Mouse (Mus musculus) thymus, postnatal 10 days (tissue): ENCODE measurements around the gene Adamts4.
A peak's percentile ranks its signal among the peaks of the same experiment; 100 is the strongest.
"Not testable (repeated sequence)": the region's sequence is repeated elsewhere in the genome, so short reads cannot be mapped to it uniquely, and the experiment has no call there.

Experiments used
- DNase-seq, 2 experiments: peaks; one replicate each; pipeline ENCODE4 v3.0.0; 2021; ENCODE audit warnings: low spot score in 2 of 2

Adamts4 gene

DNA sequence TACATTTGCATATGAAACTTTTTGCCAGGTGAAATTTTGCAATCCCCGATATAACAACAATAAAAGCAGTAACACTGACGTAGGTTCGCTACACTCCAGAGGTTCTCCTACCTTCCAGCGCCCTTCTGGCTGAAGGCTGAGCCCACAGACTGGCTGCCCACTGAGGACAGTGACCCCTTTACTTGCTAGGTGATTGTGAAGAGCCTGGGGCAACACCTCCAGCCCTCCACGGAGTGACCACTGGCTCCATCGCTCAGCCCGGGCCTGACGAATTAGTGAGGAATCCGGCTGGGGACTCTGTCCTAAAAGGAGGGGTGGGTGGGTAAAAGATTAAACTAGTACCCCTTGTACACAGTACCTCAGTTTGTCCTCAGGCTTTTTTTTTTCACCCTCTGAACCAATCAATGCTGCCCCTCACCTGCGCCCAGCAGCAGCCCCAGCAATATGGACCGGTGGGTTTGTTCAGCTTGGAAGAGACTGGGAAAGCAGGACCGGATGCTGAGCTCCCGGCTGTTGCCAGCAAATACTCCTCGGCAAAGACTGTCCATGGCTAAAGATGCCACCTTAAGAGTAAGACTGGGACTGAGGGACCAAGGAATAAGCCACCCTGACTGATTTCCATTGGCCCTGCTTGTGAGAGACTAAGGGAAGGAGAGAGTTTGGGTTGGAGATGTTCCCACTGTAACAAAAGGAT, 28.9 kb downstream of the Adamts4 start:
- no peak for DNase-seq

DNA sequence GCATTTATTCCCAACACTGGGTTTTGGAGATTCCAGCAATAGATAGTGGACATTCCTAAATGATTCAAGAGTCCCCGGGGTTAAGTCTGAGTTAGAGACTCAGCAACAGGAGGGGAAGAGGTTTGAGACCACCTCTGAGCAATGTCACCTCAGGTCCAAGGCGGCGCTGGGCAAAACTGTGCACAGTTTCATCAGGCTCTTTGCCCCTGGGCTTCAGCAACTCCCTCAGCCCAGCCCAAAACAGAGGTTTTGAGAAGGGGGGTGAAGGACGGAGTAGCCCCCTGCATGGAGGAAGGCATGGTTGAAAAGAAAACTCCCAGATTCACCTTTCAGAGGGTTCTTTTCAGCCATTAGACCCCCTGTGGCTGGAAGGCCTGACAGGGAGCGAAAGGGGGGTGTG, 29.5 kb downstream of the Adamts4 start:
- DNase-seq: no peak

DNA sequence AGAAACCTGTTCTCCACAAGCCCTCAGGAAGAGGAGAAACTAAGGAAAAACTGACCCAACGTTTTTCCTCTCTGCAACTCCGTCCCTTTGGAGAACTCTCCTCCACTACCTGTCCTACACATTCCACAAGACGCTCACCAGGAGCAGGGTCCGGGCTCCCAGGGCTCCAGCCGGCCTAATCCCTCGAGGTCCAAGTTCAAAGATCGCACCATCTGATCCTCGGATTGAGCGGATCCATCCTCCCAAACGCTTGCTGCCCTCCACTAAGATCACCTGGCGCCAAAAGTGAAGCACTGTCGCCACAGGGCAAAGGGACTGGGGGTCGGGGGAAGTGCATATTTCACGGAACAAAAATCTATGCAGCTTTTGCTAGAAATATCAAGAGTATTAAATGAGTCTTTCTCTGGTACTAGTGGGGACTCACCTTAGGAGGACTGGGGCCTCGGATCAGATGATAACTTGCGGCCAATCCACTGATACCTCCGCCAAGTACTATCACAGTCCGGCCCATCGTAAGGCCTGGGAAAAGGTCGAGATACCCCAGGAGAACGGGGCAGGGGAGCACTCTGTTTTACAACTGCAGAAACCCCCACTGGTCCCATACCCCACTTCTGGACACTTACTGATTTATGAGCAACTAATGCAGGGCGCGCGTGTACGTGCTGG, 30.2 kb downstream of the Adamts4 start:
- DNase-seq: no peak

GRCm38 (mm10) chr1:171280916-171281527, 30.8 kb downstream of the Adamts4 start, which contains the start of gene Ppox:
Ppox (minus strand) TSS chr1:171281186.
- peak; percentile 87 to 90 for DNase-seq

DNA sequence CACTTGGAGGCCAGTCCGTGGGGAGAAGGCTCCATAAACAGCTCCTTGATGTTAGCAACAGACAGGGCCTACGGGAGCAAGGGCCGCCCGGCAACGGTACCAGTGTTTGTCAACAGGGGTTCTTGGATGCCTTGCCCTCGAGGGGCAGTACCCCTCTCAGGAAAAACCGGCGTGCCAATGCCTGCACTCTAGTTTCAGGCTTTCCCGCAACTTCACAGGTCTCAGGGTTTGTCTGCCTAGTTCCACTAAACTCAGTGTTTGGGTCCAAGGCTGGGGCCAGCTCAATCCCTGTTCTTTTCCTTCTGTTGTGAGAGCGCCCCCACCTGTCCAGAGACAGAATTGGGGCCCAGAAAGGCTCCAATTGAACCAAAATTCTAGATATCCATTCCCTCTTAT, 31.3 kb downstream of the Adamts4 start:
- peak; percentile 66 to 81 for DNase-seq

DNA sequence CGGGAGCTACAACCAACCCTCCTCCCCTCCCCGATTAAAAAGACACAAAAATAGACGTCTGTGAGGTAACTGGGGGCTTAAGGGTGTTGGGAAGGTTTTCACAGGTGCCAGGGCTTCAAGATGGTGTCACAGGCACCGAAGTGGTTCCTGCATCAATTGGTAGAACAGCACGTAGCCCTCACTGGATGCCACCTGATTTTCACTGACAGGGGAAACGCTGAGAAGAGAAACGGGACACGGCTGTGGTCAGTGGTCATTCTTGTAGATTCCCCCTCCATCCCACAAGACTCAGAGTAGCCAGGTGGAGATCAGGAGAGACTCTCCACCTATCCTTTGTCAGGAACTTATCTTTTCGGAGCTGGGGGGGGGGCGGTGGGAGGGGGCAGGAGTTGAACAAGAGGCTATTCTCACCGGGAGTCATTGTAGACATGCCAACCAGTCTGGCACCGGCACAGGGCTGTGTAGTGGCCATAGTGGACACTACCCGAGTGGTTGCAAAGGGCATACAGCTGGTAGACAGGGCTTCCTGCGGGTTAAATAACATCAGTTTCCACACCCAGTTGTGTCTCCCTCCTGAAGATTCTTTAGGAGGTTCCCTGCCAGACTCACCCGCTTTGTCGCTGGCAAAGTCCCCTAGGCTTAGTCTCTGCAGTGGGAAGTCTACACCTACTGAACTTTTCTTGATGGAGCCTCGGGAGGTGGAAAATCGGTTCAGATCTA, 32.0 kb downstream of the Adamts4 start:
- DNase-seq: no peak

- DNase-seq: no peak
Observed at GRCm38 (mm10) chr1:171283188-171284160, 33.3 kb downstream of the Adamts4 start.

DNA sequence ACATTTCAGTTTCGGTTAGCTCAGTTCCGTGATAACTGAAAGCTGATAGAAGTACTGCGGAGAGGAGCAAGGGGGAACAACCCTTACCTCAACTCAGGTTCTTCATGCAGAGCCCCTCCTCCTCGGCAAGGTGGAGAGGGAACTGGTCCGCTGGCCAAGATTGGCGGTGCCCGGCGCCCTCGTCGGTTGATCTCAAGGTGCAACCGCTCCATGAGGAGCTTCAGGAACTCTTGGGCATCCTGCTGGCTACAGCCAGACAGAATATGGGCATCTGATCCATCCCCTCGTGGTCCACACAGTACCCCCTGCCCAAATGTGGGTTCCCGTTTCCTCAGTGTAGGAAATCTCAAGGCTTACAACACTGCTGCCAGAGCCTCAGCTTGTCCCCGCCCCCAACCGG, 34.3 kb downstream of the Adamts4 start:
- no peak for DNase-seq

DNA sequence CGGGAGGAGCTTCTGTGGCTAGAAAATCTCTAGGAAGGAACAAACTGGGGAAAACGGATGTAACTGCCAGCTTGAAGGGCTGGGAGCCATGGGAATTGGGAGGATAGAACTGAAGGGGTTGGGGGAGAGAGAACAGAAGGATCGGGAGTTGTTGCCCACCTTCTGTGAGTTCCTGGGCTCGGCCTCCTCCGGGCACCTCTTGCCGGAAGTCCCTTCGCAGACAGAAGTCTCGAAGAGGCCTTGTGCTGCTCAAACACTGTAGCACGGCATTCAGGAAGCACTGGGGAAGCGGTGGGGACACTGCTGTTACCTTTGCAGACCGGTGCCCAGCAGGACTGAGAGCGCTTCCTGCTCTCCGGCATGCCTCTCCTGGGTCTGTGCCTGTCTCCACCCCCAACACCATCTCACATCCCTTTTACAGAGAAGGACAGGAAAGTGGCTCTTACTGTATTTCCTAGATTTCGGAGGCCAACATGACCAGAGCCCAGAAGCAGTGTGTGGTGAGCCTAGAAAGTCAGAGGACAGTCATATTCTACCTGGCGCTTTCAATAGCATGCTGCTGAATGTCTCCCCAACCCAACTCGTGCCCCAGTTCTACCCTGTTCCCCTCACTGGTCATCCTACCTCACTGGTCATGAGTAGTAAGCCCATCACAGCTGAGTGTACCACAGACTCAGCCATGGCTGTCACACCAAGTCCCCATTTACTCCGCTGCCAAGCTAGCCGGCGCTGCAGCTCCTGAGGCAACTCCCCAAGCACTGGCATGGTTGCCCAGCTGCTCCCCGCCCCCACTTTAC, 35.1 kb downstream of the Adamts4 start:
- DNase-seq: no peak

GRCm38 (mm10) chr1:171286517-171286916, 36.3 kb downstream of the Adamts4 start:
- DNase-seq: no peak

GRCm38 (mm10) chr1:171287136-171288081, 37.2 kb downstream of the Adamts4 start, which contains the start of gene Usp21:
Usp21 (minus strand) TSS chr1:171287991.
- peak; percentile 90 for DNase-seq

DNA sequence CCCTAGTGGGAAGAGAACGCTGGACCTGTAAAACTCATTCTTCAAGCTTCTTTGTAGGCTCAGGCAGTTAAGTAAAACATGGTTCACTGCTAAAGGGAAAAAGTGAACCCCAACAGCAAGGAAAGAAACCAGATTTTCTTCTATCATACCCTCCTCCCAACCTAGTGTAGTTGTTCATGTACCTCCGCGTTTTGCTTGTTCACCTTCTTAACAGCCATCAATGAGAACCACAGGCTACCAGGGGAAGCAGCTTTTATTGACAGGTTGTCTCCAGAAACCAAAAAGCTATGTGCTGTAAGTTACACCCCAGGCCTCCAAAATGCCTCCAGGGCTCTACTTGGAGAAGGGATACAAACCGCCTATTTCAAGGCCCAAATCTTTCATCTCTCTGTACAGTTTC, 38.1 kb downstream of the Adamts4 start:
- no peak for DNase-seq

DNA sequence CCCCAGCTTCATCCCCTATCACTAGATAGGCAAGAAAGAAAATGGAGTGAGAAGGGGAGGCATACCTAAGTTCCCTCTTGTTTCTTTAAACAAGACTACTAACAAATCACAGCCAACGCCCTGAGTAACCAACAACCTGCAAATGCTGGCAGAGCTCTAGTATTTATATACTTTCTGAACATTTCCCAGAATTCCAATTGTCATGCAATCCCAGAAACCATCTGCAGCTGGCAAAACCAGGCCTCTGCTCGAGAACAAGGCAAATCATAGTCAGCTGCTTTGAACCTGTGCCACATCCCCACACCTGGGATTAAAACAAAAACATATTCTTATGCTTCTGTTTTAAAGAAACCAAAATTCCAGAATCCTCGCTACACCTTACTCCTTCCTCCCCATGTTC, 43.1 kb downstream of the Adamts4 start:
- DNase-seq: no peak

DNA sequence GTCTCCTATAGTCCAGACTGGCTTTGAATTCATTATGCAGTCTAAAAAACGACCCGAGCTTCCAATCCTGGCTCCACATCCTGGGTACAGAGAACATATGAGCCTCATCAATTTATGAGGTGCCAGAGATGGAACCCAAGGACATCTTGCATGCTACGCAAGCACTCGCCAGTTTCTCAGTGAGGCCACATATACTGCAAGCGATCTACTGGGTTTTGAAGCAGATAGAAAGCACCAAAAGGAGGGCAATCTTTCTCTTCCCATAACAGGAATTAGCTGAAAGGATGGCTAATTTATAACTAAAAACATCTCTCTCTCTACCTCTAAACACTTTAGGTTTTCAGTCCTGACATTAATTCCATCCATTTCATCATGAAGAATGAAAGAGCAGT, 43.7 kb downstream of the Adamts4 start:
- no peak for DNase-seq

DNA sequence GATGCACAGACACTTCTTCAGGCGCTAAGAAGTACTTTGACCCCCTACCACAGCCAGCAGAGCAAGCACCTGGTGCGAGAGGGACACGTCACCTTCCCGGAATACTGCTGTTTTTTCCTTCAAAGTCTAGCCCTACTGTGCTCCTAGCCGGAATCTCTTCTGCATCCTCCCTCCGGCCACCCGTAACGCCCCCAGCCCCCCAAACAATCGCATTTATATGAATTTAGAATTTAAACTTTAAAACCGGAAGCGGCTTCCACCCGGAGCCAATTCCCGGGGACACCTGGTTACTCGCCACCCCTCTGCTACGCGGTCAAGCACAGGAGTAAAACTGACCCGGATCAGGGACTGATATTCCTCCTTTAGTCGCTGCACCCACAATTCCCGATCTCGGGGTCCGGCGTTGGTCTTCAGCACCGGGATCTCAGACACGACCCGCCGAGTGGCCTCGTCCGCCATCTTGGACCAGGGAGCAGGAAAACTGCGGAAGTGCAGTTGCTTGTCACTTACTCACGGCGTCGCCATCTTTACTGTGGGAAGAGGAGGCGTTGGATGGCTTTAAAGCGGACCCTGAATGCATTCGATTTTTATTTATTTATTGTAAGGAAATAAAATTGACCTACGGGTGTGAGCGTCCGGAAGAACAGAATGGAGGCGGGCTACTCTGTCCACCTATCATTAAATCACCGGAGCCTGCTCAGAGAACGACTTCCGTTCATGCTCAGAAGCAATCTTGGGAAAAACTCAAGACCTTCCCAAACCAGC, 44.3 kb downstream of the Adamts4 start, which contains the start of gene Ufc1:
Ufc1 (minus strand) TSS at position 727 of the 765 bp plus-strand sequence.
- peak; percentile 78 for DNase-seq

DNA sequence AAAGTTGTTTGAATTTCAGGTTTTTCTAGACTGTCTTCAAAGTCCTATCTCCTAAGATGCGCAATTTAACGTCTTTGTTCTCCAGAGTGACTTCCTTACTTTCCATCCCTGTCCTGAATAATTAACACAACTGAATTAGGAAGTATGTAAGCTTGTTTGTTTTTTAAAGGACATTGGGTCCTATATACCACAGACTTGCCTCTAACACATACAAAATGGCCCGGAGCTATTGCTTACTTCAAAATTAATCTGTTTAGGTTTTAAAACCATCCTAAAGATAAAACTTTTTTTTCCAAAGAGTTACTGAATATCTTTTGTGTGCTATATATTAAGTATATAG, 44.8 kb downstream of the Adamts4 start:
- DNase-seq: no peak

GRCm38 (mm10) chr1:171298226-171298625, 48.0 kb downstream of the Adamts4 start:
- no peak for DNase-seq

- not testable (repeated sequence) for DNase-seq
Observed at GRCm38 (mm10) chr1:171306157-171306556, 55.9 kb downstream of the Adamts4 start.
